In genomic region chr1:151755660-151756424, GRCm38 (mm10) we compare ENCODE assay signal across 8 mouse cellular contexts. TPM values are rescaled to one million over a fixed set of nuclear protein-coding genes. Genes with fewer than 3 reads are reported as not detected.
DNase-seq lines count a peak whose midpoint lies in the region; ATAC-seq and TF ChIP-seq lines count a peak whose summit lies in the region.

No protein-coding gene starts in this region.

- no peaks in the 10 kb centered on the region for H3K27me3 ChIP-seq in heart, embryonic 10.5 days (ENCODE audit: insufficient read depth, poor library complexity, severe bottlenecking)
- no peaks in the 10 kb centered on the region for H3K27me3 ChIP-seq in heart, embryonic 14.5 days (ENCODE audit: control insufficient read depth, insufficient read depth, low read length)
- H3K27me3 ChIP-seq in liver, embryonic 14.5 days (ENCODE audit: control insufficient read depth, insufficient read depth, low read length) = no peaks in the 10 kb centered on the region
- H3K27me3 ChIP-seq in stomach, postnatal 0 days (ENCODE audit: control insufficient read depth, insufficient read depth, low read length) = no peaks in the 10 kb centered on the region

- peak overlapping the region; percentile 90 for H3K27ac ChIP-seq in heart, embryonic 10.5 days
- H3K27ac ChIP-seq in heart, embryonic 14.5 days (replicated peaks in 1 of 2; ENCODE audit: control insufficient read depth in 1 of 2, insufficient read depth in 1 of 2, low read depth in 2 of 2, low read length in 2 of 2) = peak overlapping the region; percentile 48 to 84
- H3K27ac ChIP-seq in liver, embryonic 14.5 days = peak overlapping the region; percentile 83
- peak overlapping the region; percentile 90 for H3K27ac ChIP-seq in stomach, postnatal 0 days (replicated peaks)

- ATAC-seq in CD4-positive, CD25-positive, alpha-beta regulatory T cell, adult 4 months = peak; percentile 4
- ATAC-seq in heart, embryonic 14.5 days (ENCODE audit: insufficient number of reproducible peaks, insufficient read depth, low FRiP score, low read depth) = peak; percentile 5
- no peak for ATAC-seq in liver, embryonic 14.5 days (ENCODE audit: insufficient read depth)
- ATAC-seq in stomach, postnatal 0 days (ENCODE audit: low FRiP score, low TSS enrichment) = no peak; the same call in 1 of the 2 replicates

- peak overlapping the region; percentile 98 for H3K4me3 ChIP-seq in heart, embryonic 10.5 days
- peak overlapping the region; percentile 76 to 79 for H3K4me3 ChIP-seq in heart, embryonic 14.5 days (ENCODE audit: control insufficient read depth in 1 of 2, insufficient read depth in 1 of 2, low read depth in 1 of 2, low read length in 2 of 2)
- peak overlapping the region; percentile 66 to 99 for H3K4me3 ChIP-seq in liver, embryonic 14.5 days (ENCODE audit: insufficient read depth in 1 of 2, low read depth in 2 of 2, low read length in 2 of 2)
- H3K4me3 ChIP-seq in stomach, postnatal 0 days (ENCODE audit: low read depth, low read length) = peak overlapping the region; percentile 94

- peaks cover under 1% of the 10 kb centered on the region; the same call in 1 of the 2 replicates for H3K36me3 ChIP-seq in heart, embryonic 10.5 days
- H3K36me3 ChIP-seq in heart, embryonic 14.5 days (ENCODE audit: control insufficient read depth, insufficient read depth, low read length) = peaks cover 11% of the 10 kb centered on the region
- no peaks in the 10 kb centered on the region; the same call in 1 of the 2 replicates for H3K36me3 ChIP-seq in liver, embryonic 14.5 days (replicated peaks; ENCODE audit: control insufficient read depth, insufficient read depth, low read depth)
- H3K36me3 ChIP-seq in stomach, postnatal 0 days (ENCODE audit: control insufficient read depth, insufficient read depth, low read length) = 0 out of 2 replicates have a peak, but pooled peaks cover 3% of the 10 kb centered on the region

- no peaks in the 10 kb centered on the region for H3K9me3 ChIP-seq in heart, embryonic 10.5 days
- no peaks in the 10 kb centered on the region for H3K9me3 ChIP-seq in heart, embryonic 14.5 days (ENCODE audit: control insufficient read depth, low read length)
- H3K9me3 ChIP-seq in liver, embryonic 14.5 days (ENCODE audit: control insufficient read depth, low read length) = no peaks in the 10 kb centered on the region
- H3K9me3 ChIP-seq in stomach, postnatal 0 days (ENCODE audit: control insufficient read depth, low read length) = no peaks in the 10 kb centered on the region

- peak; percentile 81 for DNase-seq in heart, embryonic 10.5 days (ENCODE audit: low spot score)
- no peak for DNase-seq in heart, adult 18-20 months
- DNase-seq in brain, adult 2 months (ENCODE audit: low read depth, low spot score) = peak; percentile 21
- DNase-seq in liver, embryonic 14.5 days (ENCODE audit: low read depth in 3 of 3, low spot score in 3 of 3) = no peak
- no peak for DNase-seq in stomach, postnatal 0 days (ENCODE audit: low spot score)
- no peak for DNase-seq in layer of hippocampus, adult 18-20 months (ENCODE audit: low spot score in 2 of 2)

- H3K9ac ChIP-seq in heart, embryonic 14.5 days (ENCODE audit: low read length) = peak overlapping the region; percentile 84
- H3K9ac ChIP-seq in liver, embryonic 14.5 days (replicated peaks) = peak overlapping the region; percentile 92
- H3K9ac ChIP-seq in stomach, postnatal 0 days (ENCODE audit: low read length) = peak overlapping the region; percentile 80

- 6% methylated on average over 36 of the region's 36 CpGs for WGBS in heart, embryonic 10.5 days
- WGBS in heart, embryonic 14.5 days = 3% methylated on average over 36 of the region's 36 CpGs
- 4% methylated on average over 36 of the region's 36 CpGs for WGBS in liver, embryonic 14.5 days (ENCODE audit: insufficient replicate concordance)
- 3% methylated on average over 36 of the region's 36 CpGs for WGBS in stomach, postnatal 0 days

- TF ChIP-seq CTCF in liver, embryonic 14.5 days (IDR thresholded peaks at IDR 0.05; ENCODE audit: low read depth) = peak; percentile 3; the same call in 1 of the 2 replicates
- no peak for TF ChIP-seq CTCF in stomach, postnatal 0 days (IDR thresholded peaks at IDR 0.05; ENCODE audit: low read depth)

- peak overlapping the region; percentile 97 for H3K4me2 ChIP-seq in heart, embryonic 14.5 days (ENCODE audit: low read length)
- H3K4me2 ChIP-seq in liver, embryonic 14.5 days (ENCODE audit: low read depth) = peak overlapping the region; percentile 94
- peak overlapping the region; percentile 93 for H3K4me2 ChIP-seq in stomach, postnatal 0 days (replicated peaks; ENCODE audit: low read depth)

- no peak for TF ChIP-seq EP300 in liver, embryonic 14.5 days (IDR thresholded peaks at IDR 0.05; ENCODE audit: low read depth)
- TF ChIP-seq EP300 in stomach, postnatal 0 days (optimal IDR thresholded peaks at IDR 0.05) = no peak

- H3K4me1 ChIP-seq in heart, embryonic 10.5 days = peaks cover 23% of the 10 kb centered on the region
- peaks cover 0 to 17% of the 10 kb centered on the region in 2 experiments; a peak in 2 of 4 replicates for H3K4me1 ChIP-seq in heart, embryonic 14.5 days (ENCODE audit: control insufficient read depth in 2 of 2, insufficient read depth in 2 of 2, low read length in 2 of 2)
- peaks cover 20 to 22% of the 10 kb centered on the region in 2 experiments for H3K4me1 ChIP-seq in liver, embryonic 14.5 days (replicated peaks; ENCODE audit: control insufficient read depth in 2 of 2, insufficient read depth in 2 of 2, low read length in 1 of 2)
- no peaks in the 10 kb centered on the region for H3K4me1 ChIP-seq in stomach, postnatal 0 days (replicated peaks; ENCODE audit: control insufficient read depth, insufficient read depth)

RNA-seq across cellular contexts. Expression of gene Edem3, which starts 0.7 kb away (rescaled TPM):
- 15.0 and 20.3 TPM in 2 replicates for polyA plus RNA-seq in heart, embryonic 10.5 days (2016; fragmentation: Nextera tagmentation; extraction: Ambion mirVana)
- total RNA-seq in heart, adult 18-20 months (2021) = 10 to 100 TPM; 18.6 to 20.5 TPM
- polyA plus RNA-seq in CD4-positive, CD25-positive, alpha-beta regulatory T cell, adult 4 months (2017; shearing (Covaris generic)) = 1 to 10 TPM; 3.1 to 4.8 TPM
- polyA plus RNA-seq in heart, embryonic 14.5 days (2014; fragmentation: Nextera tagmentation; extraction: Ambion mirVana) = 17.1 and 17.5 TPM in 2 replicates
- polyA plus RNA-seq in liver, embryonic 14.5 days (2012; rRNA removed) = 2.8 and 4.3 TPM in 2 replicates
- 6.1 and 7.3 TPM in 2 replicates for polyA plus RNA-seq in liver, embryonic 14.5 days (2014; fragmentation: Nextera tagmentation; extraction: Ambion mirVana)
- 7.2 and 7.5 TPM in 2 replicates for polyA plus RNA-seq in stomach, postnatal 0 days (2015; fragmentation: Nextera tagmentation; extraction: Ambion mirVana)
- 10 to 100 TPM; 38.8 to 39.3 TPM for total RNA-seq in layer of hippocampus, adult 18-20 months (2021)

Comparison
In these comparisons a context has a peak if more than half of its experiments do, and no peak if none do; other contexts are left out.
1. DNase-seq: peak in heart, embryonic 10.5 days (single experiment) and brain, adult 2 months (single experiment); none in heart, adult 18-20 months (0 of 2), liver, embryonic 14.5 days (0 of 3), stomach, postnatal 0 days (single experiment) and layer of hippocampus, adult 18-20 months (0 of 2).
2. ATAC-seq: peak in CD4-positive, CD25-positive, alpha-beta regulatory T cell, adult 4 months (single experiment) and heart, embryonic 14.5 days (single experiment); none in liver, embryonic 14.5 days (single experiment) and stomach, postnatal 0 days (single experiment).
3. Peak in every context shown above with its lines, with median percentiles within 50 percentile points of each other: H3K27ac ChIP-seq, H3K4me3 ChIP-seq, H3K4me2 ChIP-seq and H3K9ac ChIP-seq.